Mouse (Mus musculus) intestine, postnatal 0 days (tissue): Measurements from ENCODE around the gene Meis1. TPM values are rescaled to one million over a fixed set of nuclear protein-coding genes. Genes with fewer than 3 reads are reported as not detected.

Experiments used
- ATAC-seq: fragments of 200-750 bp; cut with Nextera tagmentation; 2 replicates; pipeline ENCODE4 v1.8.0; 2017; ENCODE audit warnings: mild to moderate bottlenecking, moderate TSS enrichment, moderate library complexity
- H3K27ac ChIP-seq: fragments of 300-500 bp; sonication (generic); 2 replicates; pipeline ENCODE4 v1.5.1; 2014; ENCODE audit warnings: mild to moderate bottlenecking, low read depth, low read length, moderate library complexity
- H3K27me3 ChIP-seq: fragments of 300-500 bp; sonication (generic); replicated peaks from 2 replicates; pipeline ENCODE4 v1.6.1; 2014; ENCODE audit warnings: low read length, mixed read lengths; ENCODE audit not compliant: control insufficient read depth, insufficient read depth
- H3K36me3 ChIP-seq: fragments of 300-500 bp; sonication (generic); 2 replicates; pipeline ENCODE4 v1.6.1; 2014; ENCODE audit warnings: mild to moderate bottlenecking, moderate library complexity; ENCODE audit not compliant: control insufficient read depth, insufficient read depth
- H3K4me1 ChIP-seq: fragments of 300-500 bp; sonication (generic); replicated peaks from 2 replicates; pipeline ENCODE4 v1.6.1; 2014; ENCODE audit warnings: antibody characterized with exemption, low read length, mixed read lengths; ENCODE audit not compliant: control insufficient read depth, insufficient read depth
- H3K4me2 ChIP-seq: fragments of 300-500 bp; sonication (generic); replicated peaks from 2 replicates; pipeline ENCODE4 v1.6.1; 2014; ENCODE audit warnings: low read depth, mild to moderate bottlenecking, moderate library complexity
- H3K4me3 ChIP-seq: fragments of 300-500 bp; sonication (generic); 2 replicates; pipeline ENCODE4 v1.5.1; 2014; ENCODE audit warnings: low read depth, low read length
- H3K9ac ChIP-seq: fragments of 300-500 bp; sonication (generic); 2 replicates; pipeline ENCODE4 v1.6.1; 2014; ENCODE audit warnings: mild to moderate bottlenecking, low read depth, low read length
- H3K9me3 ChIP-seq: fragments of 300-500 bp; sonication (generic); 2 replicates; pipeline ENCODE4 v1.6.1; 2016; ENCODE audit warnings: mixed run types; ENCODE audit not compliant: control insufficient read depth
- CTCF ChIP-seq: sonication (generic); IDR thresholded peaks from 2 replicates; pipeline ENCODE4 v1.5.1; 2016; ENCODE audit warnings: low read depth, mild to moderate bottlenecking, control low read depth, antibody characterized with exemption, moderate library complexity
- WGBS: fragments of 180-500 bp; shearing (Covaris S2); extraction: QIAGEN DNeasy Blood & Tissue Kit; methylation state at CpG from one replicate; pipeline ENCODE4 v1.1.7; 2014; 5-methylcytosine and 5-hydroxymethylcytosine counted together
- polyA plus RNA-seq: library from polyadenylated mRNA; unstranded; fragments of >200 nt; fragmentation: Nextera tagmentation; extraction: Ambion mirVana; gene quantifications from 2 replicates; pipeline ENCODE4 v1.2.1, GENCODE M21; 2015

The Meis1 gene
- polyA plus RNA-seq, 1 experiment from 2014 or later, result 22.9 TPM

GRCm38 (mm10) chr11:19015381-19015730 is 3.4 kb downstream of the Meis1 start:
- Histone ChIP-seq H3K4me3 (peak overlapping the region; percentile 65), H3K4me2 (peak overlapping the region; percentile 90), H3K27me3 (no peaks in the 10 kb centered on the region), H3K36me3 (peaks cover under 1% of the 10 kb centered on the region; the same call in 1 of the 2 replicates), H3K9ac (peak overlapping the region; percentile 79), H3K4me1 (no peaks in the 10 kb centered on the region), H3K27ac (peak overlapping the region; percentile 52), H3K9me3 (no peaks in the 10 kb centered on the region)
- no peak for ATAC-seq
- WGBS, result 10% methylated on average over 5 of the region's 5 CpGs
- no peak for TF ChIP-seq CTCF

GRCm38 (mm10) chr11:19014441-19015161 is 4.2 kb downstream of the Meis1 start:
- TF ChIP-seq CTCF, result no peak
- H3K36me3 ChIP-seq, result peaks cover 4% of the 10 kb centered on the region; the same call in 1 of the 2 replicates
- 8% methylated on average over 35 of the region's 35 CpGs for WGBS
- no peak for ATAC-seq
- peak overlapping the region; percentile 64 for H3K27ac ChIP-seq
- peak overlapping the region; percentile 79 for H3K9ac ChIP-seq
- H3K4me1 ChIP-seq, result no peaks in the 10 kb centered on the region
- H3K27me3 ChIP-seq, result no peaks in the 10 kb centered on the region
- H3K9me3 ChIP-seq, result no peaks in the 10 kb centered on the region
- H3K4me2 ChIP-seq, result peak overlapping the region; percentile 90
- peak overlapping the region; percentile 65 for H3K4me3 ChIP-seq

- peak overlapping the region; percentile 55; the same call in 1 of the 2 replicates for H3K27ac ChIP-seq
- no peak for ATAC-seq
- peak overlapping the region; percentile 90 for H3K4me2 ChIP-seq
- WGBS, result 36% methylated on average over 12 of the region's 12 CpGs
- no peaks in the 10 kb centered on the region for H3K4me1 ChIP-seq
- H3K9me3 ChIP-seq, result no peaks in the 10 kb centered on the region
- peak overlapping the region; percentile 79 for H3K9ac ChIP-seq
- no peaks in the 10 kb centered on the region for H3K27me3 ChIP-seq
- H3K36me3 ChIP-seq, result peaks cover 4% of the 10 kb centered on the region; the same call in 1 of the 2 replicates
- no peak for TF ChIP-seq CTCF
- peak overlapping the region; percentile 65 for H3K4me3 ChIP-seq
Measured at GRCm38 (mm10) chr11:19014113-19014440, 4.7 kb downstream of the Meis1 start.

GRCm38 (mm10) chr11:19013141-19014112 is 5.4 kb downstream of the Meis1 start:
- Histone ChIP-seq H3K9me3 (no peaks in the 10 kb centered on the region), H3K27me3 (no peaks in the 10 kb centered on the region), H3K36me3 (peaks cover 7% of the 10 kb centered on the region; the same call in 1 of the 2 replicates), H3K4me1 (no peaks in the 10 kb centered on the region), H3K27ac (peak overlapping the region; percentile 55), H3K4me3 (peak overlapping the region; percentile 65), H3K9ac (peak overlapping the region; percentile 79), H3K4me2 (peak overlapping the region; percentile 90)
- ATAC-seq, result no peak
- TF ChIP-seq CTCF, result no peak
- 49% methylated on average over 25 of the region's 25 CpGs for WGBS

GRCm38 (mm10) chr11:19012463-19013115 is 6.2 kb downstream of the Meis1 start:
- no peak for TF ChIP-seq CTCF
- H3K4me2 ChIP-seq, result peak overlapping the region; percentile 90
- peak overlapping the region; percentile 55; the same call in 1 of the 2 replicates for H3K27ac ChIP-seq
- H3K36me3 ChIP-seq, result peaks cover 7% of the 10 kb centered on the region; the same call in 1 of the 2 replicates
- no peaks in the 10 kb centered on the region for H3K9me3 ChIP-seq
- no peaks in the 10 kb centered on the region for H3K27me3 ChIP-seq
- no peak overlapping the region for H3K9ac ChIP-seq
- ATAC-seq, result no peak
- H3K4me3 ChIP-seq, result peak overlapping the region; percentile 65; the same call in 1 of the 2 replicates
- H3K4me1 ChIP-seq, result no peaks in the 10 kb centered on the region
- 55% methylated on average over 2 of the region's 2 CpGs for WGBS
